Mouse (Mus musculus) T-helper 2 cell (primary cell): ENCODE measurements around the gene Tsks.

ENCODE experiments used
- in situ Hi-C: fragments of 300-600 bp; cut with MboI, MseI; formaldehyde crosslinking; loops from one replicate; pipeline ENCODE4 v1.15.1; 2025; ENCODE audit warnings: high pct_unique_total_duplicates

Gene Tsks

DNA sequence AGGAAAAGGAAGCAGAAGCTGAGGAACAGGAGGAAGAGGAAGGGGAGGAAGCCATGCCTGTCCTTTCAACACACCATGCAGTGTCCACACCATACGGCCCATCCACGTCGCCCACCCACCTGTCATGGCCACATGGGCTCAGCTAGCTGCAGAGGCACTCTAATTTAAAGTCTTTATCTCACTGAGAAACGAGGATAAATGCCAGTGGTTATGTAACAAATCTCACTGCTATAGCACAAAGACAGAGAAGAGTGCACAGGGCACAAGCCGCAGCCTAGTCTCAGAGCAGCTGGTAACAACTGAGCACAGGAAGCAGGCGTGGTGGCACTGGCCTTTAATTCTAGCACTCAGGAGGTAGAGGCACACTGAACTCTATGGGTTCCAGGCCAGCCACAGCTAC, 6.9 kb downstream of the Tsks start:
- in situ Hi-C loops = loop anchor here (10.0 kb wide), 1 partner anchor 225 kb away; no protein-coding TSS in a partner anchor

DNA sequence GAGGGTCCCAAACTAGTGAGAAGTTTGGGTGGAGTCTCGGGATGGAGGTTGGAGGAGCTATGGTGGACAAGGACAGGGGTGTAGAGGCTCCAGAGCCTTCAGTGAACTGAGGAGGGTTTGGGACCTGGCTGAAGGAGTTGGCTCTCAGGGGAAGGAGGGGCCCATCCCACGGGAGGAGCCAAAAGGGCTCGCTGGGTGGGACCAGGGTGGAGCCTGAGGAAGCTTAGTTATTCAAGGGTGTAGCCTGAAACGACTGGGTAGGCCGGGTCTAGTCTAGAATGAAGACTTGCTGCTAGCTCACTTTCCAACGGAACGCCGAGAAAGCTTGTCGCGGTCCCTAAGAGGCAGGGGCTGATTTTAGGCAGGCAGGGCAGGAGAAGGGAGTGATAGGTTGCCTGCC, 9.0 kb downstream of the Tsks start:
- in situ Hi-C loops = loop anchor here (10.0 kb wide), 1 partner anchor 227 kb away; no protein-coding TSS in a partner anchor

DNA sequence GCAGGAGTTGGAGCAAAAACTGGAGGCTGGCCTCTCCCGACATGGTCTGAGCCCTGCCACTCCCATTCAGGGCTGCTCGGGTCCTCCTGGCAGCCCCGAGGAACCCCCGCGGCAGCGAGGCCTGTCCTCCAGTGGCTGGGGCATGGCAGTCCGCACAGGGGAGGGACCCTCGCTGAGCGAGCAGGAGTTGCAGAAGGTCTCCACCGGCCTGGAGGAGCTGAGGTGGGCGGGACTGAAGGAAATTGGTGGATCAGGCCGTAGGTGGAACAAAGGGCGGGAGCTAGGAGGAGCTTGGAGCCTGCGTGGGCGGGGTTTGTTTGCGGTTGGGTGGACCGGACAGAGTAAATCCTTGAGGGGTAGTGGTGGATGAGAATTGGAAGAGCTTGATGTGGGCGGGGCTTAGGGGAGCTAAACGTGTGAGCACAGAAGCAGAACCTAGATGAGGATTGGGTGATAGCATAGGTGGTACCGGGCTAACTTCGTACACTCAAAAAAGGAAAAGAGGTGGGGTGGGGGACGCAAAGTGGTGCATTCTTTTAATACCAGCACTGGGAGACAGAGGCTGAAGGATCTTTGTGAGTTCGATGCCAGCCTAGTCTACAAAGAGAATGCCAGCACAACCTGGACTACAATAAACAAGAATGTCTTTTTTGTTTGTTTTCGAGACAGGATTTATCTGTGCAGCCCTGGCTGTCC, 9.8 kb downstream of the Tsks start:
- in situ Hi-C loops = loop anchor here (10.0 kb wide), 1 partner anchor 228 kb away; no protein-coding TSS in a partner anchor

DNA sequence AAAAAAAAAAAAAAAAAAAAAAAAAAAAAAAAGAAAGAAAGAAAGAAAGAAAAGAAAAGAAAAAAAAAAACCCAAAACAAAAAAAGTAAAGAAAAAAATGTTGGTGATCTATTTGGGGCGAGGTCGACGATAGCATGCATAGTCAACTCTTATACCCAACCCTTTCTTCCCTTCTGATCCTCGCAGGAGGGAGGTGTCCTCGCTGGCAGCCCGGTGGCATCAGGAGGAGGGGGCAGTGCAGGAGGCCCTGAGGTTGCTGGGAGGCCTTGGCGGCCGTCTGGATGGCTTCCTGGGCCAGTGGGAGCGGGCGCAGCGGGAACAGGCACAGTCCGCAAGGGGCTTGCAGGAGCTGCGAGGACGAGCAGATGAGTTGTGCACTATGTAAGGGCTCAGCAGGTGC, 10.6 kb downstream of the Tsks start:
- in situ Hi-C loops = loop anchor here (10.0 kb wide), 1 partner anchor 229 kb away; no protein-coding TSS in a partner anchor

DNA sequence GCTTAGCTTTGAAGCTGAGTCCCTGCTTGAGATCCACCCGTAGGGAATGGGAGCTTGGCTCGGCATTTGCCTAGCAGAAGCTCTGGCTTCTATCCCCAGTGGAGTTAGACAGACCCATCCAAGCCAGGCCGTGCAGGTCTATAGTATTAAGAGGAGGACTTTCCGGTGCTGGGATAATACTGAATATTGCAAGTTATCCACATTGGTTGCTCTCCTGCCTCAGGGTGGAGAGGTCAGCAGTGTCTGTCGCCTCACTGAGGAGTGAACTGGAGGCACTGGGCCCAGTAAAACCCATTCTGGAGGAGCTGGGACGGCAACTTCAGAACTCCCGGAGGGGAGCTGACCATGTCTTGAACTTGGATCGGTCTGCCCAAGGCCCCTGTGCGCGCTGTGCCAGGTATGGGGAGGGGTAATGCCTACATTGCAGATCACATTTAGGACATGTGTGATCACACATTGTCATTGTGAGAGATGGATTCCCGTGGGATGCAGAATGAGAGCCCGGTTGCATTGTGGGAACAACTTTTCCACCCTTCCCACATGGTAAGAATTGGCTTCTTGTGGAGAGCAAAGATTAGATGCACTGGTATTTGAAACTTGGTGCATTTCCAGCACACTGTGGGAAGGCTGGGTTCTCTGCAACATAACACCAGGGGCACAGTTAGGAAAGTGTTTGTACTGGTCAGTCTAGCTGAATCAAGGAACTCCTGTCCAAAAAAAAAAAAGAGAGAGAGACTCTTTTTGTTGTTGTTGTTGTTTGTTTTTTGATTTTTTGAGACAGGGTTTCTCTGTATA, 11.3 kb downstream of the Tsks start:
- in situ Hi-C loops = loop anchor here (10.0 kb wide), 1 partner anchor 229 kb away; no protein-coding TSS in a partner anchor

DNA sequence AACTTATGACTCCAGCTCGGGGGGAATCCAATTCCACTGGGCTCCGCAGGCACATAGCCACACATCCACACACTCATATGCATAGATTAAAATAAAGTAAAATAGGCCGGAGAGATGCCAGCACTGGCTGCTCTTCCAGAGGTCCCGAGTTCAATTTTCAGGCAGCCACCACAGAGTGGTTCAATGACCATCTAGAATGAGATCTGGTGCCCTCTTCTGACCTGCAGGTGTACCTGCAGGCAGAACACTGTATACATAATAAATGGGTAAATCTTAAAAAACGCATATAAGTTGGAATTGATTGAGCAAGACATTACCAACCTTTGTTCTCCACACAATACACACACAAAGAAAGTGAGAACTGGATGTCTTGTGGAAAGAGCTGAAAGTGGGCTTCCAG, 12.6 kb downstream of the Tsks start:
- in situ Hi-C loops = loop anchor here (5.0 to 10.0 kb wide), 2 partner anchors 38 to 231 kb away; no protein-coding TSS in a partner anchor

DNA sequence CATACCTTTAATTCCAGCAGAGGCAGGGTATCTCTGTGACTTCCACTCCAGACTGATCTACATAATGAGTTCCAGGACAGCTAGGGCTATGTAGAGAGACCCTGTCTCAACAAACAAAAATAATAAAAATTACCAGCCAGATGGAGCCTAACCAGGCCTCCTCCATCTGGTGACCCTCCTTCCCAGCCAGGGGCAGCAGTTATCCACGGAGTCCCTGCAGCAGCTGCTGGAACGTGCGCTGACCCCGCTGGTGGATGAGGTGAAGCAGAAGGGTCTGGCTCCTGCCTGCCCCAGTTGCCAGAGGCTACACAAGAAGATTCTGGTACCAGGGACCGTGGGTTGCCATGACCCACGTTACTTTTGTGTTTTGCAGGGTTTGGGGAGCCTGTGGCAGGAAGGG, 13.3 kb downstream of the Tsks start:
- in situ Hi-C loops = loop anchor here (5.0 to 10.0 kb wide), 2 partner anchors 39 to 231 kb away; no protein-coding TSS in a partner anchor

DNA sequence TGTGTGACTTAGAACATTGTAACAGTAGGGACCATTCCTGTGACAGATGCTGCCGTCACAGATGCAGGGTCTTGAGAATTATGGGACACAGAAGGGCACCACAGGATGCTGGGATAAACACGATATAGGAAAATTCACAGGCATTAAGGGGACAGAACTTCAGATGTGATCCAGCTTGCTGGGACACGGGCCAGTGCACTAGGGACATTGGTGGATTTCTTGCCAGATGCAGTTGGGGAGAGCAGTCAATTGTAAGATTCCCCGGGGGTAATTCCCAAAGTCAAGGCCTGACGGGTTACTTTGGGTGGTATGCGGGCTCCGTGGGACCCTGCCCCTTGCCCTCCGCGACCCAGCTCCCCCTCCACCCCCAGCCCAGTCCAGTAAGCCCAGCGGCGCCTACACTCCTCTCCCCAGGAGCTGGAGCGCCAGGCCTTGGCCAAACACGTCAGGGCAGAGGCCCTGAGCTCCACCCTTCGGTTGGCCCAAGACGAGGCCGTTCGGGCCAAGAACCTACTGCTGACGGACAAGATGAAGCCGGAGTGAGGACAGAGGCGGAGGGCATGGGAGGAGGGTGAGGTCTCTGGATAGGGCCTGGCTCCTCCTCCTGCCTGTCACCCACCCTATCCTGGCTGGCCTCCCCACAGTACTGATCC, 14.3 kb downstream of the Tsks start:
- in situ Hi-C loops = loop anchor here (5.0 to 10.0 kb wide), 2 partner anchors 40 to 233 kb away; no protein-coding TSS in a partner anchor

DNA sequence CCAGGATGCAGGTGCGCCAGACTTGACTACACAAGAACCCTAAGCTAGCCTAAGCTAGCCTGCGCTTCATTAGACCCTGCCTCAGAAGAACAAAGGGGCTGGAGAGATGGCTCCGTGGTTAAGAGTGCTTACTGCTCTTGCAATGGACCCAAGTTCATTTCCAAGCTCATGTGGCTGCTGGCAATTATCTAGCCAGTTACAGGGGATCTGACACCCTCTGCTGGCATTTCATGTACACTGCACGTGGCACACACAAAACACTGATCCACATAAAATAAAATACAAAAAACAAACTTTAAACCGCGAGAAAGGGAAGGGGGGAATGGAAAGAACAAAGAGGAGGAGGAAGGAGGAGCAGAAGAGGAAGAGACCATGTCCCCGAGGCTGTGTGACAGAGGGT, 15.2 kb downstream of the Tsks start:
- in situ Hi-C loops = loop anchor here (5.0 to 10.0 kb wide), 2 partner anchors 41 to 233 kb away; no protein-coding TSS in a partner anchor

DNA sequence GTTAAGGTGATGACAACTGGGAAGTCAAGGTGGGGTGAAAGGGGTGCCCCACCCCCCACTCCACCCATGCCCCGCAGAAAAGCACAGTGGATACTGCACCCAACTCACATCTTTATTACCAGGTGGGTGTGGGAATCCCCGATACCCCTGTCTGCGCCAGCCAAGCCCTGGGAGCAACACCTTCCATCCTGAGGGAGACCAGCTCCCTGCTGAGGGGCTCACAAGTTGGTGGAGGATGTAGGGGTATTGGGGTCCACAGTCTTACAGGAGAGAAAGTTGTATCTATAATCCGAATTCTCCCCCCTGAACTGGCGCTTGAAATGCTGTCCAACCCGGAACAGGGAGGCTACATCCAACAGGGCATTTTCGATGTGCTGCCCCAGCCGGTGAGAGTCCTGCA, 16.3 kb downstream of the Tsks start:
- in situ Hi-C loops = loop anchor here (5.0 to 10.0 kb wide), 2 partner anchors 42 to 234 kb away; no protein-coding TSS in a partner anchor

DNA sequence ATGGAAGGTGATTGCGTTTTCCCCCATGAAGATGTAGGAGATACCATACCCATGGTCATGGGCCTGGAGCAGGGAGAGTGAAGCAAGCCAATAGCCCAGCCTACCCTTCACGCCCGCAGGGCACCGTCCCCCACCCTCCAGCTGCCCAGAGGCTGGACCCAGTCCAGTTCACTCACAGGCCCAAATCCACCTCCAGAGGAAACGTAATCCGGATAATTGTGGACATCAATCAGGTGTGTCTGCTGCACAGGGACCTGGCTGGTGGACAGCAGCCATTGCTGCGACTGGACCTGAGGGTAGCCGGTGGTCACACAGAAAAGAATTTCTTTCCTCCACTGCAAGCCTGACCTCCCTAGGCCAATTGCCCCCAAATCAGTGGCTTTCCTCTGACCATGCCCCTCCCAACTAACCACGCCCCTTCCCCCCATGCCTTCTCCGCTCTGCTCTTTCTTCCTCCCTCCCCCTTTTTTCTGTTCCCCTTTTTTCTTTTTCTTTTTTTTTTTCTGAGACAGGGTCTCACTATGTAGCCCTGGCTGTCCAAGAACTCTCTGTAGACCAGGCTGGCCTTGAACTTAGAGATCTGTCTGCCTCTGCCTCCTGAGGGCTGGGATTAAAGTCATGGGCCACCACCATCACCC, 17.0 kb downstream of the Tsks start:
- in situ Hi-C loops = loop anchor here (5.0 to 10.0 kb wide), 2 partner anchors 43 to 235 kb away; no protein-coding TSS in a partner anchor

DNA sequence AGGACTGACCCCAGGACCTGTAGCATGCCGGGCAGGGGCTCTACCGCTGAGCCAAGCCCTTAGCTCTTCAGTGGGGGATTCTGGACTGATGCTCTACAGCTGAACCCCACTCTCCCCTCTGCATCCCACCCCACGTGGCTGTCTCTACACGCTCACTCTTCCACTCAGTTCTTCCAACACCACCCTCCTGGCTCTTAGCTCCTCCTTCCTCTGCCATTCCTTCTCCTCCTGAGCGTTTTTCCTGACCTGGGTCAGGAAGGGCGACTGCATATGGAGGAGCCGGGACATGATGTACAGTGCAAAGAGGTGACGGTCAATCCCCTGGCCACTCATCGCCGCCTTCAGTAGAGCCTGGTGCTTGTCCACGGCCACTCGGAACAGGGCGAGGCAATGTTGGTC, 17.5 kb downstream of the Tsks start:
- in situ Hi-C loops = no loop called here

DNA sequence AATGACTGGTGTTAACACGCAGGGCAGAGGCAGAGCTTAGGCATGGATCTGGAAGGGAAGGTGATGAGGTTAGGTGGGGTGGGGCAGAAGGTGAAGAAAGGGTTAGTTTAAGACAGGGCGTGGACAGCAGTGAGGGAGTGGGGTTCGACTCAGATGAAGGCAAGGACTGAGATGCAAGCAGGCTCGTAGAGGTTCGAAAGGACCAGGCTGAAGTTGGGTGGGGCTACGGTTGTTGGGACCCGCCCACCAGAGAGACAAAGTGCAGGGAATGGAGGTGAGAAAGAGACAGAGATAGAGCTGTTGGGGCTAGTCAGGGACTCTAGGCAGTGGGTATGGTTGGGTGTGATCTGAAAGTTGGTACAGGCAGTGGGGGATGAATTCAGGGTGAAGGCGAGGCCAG, 19.3 kb downstream of the Tsks start:
- in situ Hi-C loops = no loop called here

DNA sequence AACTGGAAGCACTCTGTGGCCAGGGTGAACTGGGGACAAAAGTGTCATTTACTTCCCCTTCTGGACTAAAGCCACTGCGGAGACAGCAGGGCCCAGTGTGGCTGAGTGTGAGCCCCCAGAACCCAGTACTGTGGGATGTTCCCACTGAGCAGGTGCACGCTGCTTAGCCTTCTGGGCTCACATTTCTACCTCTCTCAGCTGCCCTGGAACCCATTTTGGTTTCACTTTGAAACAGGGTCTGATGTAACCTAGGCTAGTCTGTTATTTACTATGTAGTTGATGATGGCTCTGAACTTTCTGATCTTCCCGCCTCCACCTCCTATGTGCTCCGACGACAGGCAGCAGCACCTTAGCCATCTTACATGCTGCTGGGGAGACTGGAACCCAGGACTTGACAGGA, 19.8 kb downstream of the Tsks start:
- in situ Hi-C loops = no loop called here

DNA sequence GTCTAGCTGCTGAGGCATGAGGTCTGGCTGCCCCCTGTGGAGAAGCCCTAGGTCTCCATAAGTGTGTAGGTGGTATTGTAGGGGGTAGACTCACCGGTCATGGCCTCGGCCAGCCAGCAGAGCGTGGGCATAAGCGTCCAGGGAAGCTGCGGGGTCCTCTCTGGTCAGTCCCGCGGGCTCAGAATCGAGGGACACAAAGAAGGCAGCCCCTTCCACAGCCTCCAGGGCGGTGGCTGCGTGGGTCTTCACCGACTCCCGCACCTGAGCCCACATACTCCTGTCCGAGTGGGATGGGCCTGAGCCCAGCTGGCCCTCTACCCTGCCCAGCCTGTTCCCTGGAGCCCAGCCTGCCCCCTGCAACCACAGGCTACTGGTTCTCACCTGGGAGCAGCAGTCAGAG, 22.0 kb downstream of the Tsks start:
- in situ Hi-C loops = no loop called here

DNA sequence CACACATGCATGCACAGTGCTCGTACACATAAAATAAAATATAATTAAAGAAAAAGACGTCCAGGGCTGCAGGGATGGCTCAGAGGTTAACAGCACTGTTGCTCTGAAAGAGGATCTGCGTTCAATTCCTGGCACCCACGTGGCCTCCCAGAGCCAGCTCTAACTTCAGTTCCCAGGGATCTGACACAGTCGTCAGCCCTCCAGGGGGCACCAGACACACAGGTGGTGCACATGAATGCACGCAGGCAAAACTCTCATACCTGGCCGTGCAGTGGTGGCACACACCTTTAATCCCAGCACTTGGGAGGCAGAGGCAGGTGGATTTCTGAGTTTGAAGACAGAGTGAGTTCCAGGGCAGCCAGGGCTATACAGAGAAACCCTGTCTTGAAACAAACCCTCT, 23.0 kb downstream of the Tsks start:
- in situ Hi-C loops = no loop called here

DNA sequence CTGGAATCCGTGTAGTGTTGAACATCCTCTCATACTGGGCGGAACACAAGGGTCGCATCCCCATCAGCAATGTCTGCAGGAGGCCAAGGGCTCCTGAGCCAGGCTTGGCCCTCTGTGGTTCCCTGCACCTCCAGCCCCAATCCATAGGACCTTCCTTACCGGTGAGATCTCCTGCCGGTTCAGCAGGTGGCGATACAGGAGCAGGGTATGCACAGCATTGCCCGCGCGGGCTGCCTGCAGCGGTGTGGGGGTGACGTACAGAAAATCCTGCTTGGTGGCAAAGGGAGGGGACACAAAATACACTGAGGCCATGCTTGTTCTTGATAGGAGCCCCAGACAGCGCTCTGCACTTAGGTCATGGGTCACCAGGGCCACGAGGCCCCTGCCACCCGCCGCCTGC, 23.6 kb downstream of the Tsks start:
- in situ Hi-C loops = no loop called here

DNA sequence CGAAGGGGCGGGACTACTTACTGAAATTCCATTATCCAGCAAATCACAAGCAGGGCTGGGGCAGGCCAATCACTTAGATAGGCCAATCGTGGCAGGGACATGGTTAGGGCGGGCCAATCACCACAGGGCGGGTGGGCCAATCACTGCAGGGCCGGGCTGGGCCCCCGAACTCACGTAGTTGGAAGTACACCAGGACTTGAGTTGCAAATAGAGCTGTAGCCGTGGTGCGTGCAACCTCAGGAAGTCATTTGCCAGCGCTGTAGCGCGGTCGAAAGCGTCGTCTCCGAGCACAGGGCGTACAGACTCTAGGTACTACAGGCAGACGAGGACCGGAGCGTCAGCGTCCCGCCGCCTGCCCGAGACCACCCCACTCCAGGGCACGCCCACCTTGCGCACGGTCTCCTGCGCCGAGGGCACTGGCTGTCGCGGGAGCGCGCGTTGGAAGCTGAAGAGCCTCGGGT, 27.3 kb downstream of the Tsks start:
- in situ Hi-C loops = no loop called here

DNA sequence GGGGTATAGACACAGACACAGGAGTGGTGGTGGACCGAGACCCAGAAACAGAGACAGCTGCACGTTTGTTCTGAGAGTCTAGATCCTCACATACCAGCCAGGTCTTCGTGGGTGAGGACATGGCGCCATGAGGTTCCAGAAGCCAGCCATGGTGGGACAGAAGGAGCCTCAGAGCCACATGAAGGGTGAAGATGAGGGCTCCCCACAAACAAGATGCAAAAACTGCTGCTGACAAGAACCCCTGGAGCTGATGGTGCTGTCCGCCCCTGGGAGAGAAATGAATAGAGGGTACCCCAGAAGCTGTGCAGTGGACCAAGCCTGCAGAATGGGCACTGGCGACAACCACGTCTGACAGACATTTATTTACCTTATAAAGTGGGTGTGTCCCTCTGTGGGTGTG, 28.1 kb downstream of the Tsks start:
- in situ Hi-C loops = no loop called here

DNA sequence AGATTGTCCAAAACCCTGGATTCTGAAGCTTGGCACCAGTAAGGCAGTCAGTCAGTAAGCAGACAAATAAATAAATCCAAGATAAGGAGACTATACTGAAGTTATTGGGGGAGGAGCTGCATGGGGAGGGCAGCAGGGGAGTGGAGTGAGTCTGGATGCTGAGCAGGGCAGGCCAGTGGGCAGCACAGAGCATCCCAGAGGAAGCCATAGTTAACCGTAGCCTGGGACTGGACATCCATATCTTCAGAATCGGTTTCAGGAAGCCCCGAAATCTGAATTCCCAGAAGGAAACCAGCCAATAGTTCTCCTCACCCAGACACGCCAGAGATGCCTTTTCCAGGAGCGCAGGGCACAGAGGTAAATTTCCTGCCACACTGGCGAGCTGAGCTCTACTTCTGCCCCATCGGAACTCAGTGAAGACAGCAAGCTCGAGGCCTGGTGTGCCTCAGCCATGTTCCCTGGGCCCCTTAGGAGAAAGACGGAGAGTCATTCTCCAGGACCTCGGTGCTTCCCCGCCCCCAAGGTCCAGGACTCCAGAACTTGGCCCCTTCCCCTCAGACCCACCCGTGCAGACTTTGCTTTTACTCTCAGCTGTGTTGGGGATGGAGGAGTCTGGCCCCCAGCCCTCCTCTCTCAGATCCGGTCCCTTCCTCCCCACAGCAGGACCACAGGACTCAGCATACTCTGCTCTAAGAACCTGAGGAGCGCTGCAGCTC, 30.6 kb downstream of the Tsks start:
- in situ Hi-C loops = no loop called here
